Mouse (Mus musculus): ENCODE data around the gene Ahsg. TPM values are rescaled to one million over a fixed set of nuclear protein-coding genes. Genes with fewer than 3 reads are reported as not detected.

Ahsg gene
- polyA plus RNA-seq, 2 experiments: 1.4 TPM; not detected in 1

DNA sequence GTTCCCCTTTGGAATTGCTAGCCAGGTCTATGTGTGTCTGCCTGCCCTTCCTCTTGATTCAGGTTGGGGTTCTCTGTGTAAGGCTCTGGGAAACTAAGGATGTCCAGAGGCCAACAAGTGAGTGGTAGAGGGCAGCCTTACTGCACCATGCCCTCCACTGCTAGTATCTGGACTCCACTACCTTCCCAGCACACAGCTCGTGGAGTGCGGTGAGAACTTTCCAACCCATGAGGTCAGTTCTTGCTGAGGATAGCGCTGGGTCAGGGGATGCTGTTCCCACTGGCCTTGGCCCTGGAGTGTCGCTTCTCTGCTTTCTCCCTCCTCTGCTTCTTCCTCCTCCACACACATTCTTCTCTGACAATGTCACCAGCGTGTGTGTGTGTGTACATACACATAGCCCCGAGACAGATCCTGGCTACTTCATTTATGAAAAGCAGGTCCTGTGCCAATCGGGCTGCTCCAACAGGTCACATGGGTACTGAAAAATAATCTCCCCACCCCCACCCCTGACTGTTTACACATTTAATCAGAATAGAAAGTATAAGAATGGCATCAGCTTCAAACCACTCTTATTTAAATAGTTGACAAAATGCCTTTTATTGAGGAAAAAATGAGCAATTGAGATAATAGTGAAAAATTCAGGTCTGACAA, 11.0 kb upstream of the Ahsg start:
- 59% methylated on average over 7 of the region's 7 CpGs for WGBS
- Histone ChIP-seq H3K9ac (ENCODE audit: low read depth, low read length, severe bottlenecking) (no peak overlapping the region), H3K27ac (replicated peaks; ENCODE audit: low read depth, low read length) (no peak overlapping the region), H3K4me1 (ENCODE audit: control insufficient read depth, insufficient read depth, low read length) (peaks cover 9% of the 10 kb centered on the region), H3K4me2 (replicated peaks; ENCODE audit: low read depth, low read length, severe bottlenecking) (no peak overlapping the region), H3K4me3 (replicated peaks; ENCODE audit: low read length) (no peak overlapping the region), H3K27me3 (ENCODE audit: control insufficient read depth, insufficient read depth, low read length) (no peaks in the 10 kb centered on the region), H3K36me3 (ENCODE audit: control insufficient read depth, insufficient read depth, low read length) (no peaks in the 10 kb centered on the region), H3K9me3 (ENCODE audit: control insufficient read depth, low read length) (no peaks in the 10 kb centered on the region)
- TF ChIP-seq POLR2A (IDR thresholded peaks at IDR 0.05; ENCODE audit: borderline replicate concordance, extremely low read depth, insufficient read depth, insufficient read length): no peak
- DNase-seq (ENCODE audit: low spot score) (no peak), ATAC-seq (ENCODE audit: low FRiP score, low read depth) (no peak)

DNA sequence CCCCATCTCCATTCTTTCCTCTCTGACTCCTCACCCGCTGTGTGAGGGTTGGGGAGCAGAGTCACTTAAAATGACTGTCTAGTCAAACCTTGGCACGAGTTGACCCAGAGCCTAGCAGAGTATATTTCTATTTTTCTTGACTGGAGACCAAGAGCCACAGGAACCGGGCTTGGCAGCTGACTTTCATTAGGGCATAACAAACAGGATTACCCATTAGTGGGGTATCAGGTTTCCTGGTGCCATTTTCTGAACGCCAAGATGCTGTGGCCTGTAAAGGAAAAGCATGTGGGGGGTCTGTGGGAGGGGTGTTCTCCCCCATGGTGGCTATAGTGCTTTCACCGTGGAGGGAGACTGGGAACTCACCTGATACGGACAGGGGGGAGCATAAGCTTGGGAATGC, 10.2 kb upstream of the Ahsg start:
- H3K9ac ChIP-seq (ENCODE audit: low read depth, low read length, severe bottlenecking): no peak overlapping the region
- no peaks in the 10 kb centered on the region for H3K9me3 ChIP-seq (ENCODE audit: control insufficient read depth, low read length)
- H3K4me1 ChIP-seq (ENCODE audit: control insufficient read depth, insufficient read depth, low read length): peaks cover 9% of the 10 kb centered on the region
- no peak overlapping the region for H3K4me2 ChIP-seq (replicated peaks; ENCODE audit: low read depth, low read length, severe bottlenecking)
- H3K27me3 ChIP-seq (ENCODE audit: control insufficient read depth, insufficient read depth, low read length): no peaks in the 10 kb centered on the region
- TF ChIP-seq POLR2A (IDR thresholded peaks at IDR 0.05; ENCODE audit: borderline replicate concordance, extremely low read depth, insufficient read depth, insufficient read length): no peak
- peak; percentile 56 for ATAC-seq (ENCODE audit: low FRiP score, low read depth)
- no peak overlapping the region for H3K27ac ChIP-seq (replicated peaks; ENCODE audit: low read depth, low read length)
- DNase-seq (ENCODE audit: low spot score): peak; percentile 58
- 6% methylated on average over 6 of the region's 6 CpGs for WGBS
- no peak overlapping the region for H3K4me3 ChIP-seq (replicated peaks; ENCODE audit: low read length)
- H3K36me3 ChIP-seq (ENCODE audit: control insufficient read depth, insufficient read depth, low read length): no peaks in the 10 kb centered on the region

- no peak overlapping the region for H3K4me2 ChIP-seq (replicated peaks; ENCODE audit: low read depth, low read length, severe bottlenecking)
- H3K4me3 ChIP-seq (replicated peaks; ENCODE audit: low read length): no peak overlapping the region
- no peaks in the 10 kb centered on the region for H3K27me3 ChIP-seq (ENCODE audit: control insufficient read depth, insufficient read depth, low read length)
- no peak overlapping the region for H3K9ac ChIP-seq (ENCODE audit: low read depth, low read length, severe bottlenecking)
- DNase-seq (ENCODE audit: low spot score) (no peak), ATAC-seq (ENCODE audit: low FRiP score, low read depth) (no peak)
- peaks cover 9% of the 10 kb centered on the region for H3K4me1 ChIP-seq (ENCODE audit: control insufficient read depth, insufficient read depth, low read length)
- no peak for TF ChIP-seq POLR2A (IDR thresholded peaks at IDR 0.05; ENCODE audit: borderline replicate concordance, extremely low read depth, insufficient read depth, insufficient read length)
- H3K36me3 ChIP-seq (ENCODE audit: control insufficient read depth, insufficient read depth, low read length): no peaks in the 10 kb centered on the region
- 74% methylated on average over 4 of the region's 4 CpGs for WGBS
- no peak overlapping the region for H3K27ac ChIP-seq (replicated peaks; ENCODE audit: low read depth, low read length)
- H3K9me3 ChIP-seq (ENCODE audit: control insufficient read depth, low read length): no peaks in the 10 kb centered on the region
Observed at GRCm38 (mm10) chr16:22881487-22881886, 9.6 kb upstream of the Ahsg start.

DNA sequence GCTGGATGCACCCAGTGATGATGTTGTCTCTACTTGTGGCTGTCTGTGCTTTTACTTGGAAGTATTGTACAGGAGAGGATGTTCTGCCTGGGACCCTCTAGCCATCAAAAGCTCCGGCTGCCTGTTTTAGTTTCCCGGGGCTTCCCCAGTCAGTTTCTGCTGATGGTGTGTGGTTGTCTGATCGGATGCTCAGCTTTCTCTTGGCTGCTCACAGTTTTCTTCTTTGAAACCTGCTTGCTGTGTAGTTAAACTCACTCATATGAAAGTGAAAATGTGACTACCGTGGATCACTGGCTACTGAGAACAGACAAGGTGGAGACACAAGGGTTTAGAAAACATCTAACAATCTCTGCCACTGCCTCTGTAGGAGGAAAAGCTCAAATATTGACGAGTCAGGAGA, 7.6 kb upstream of the Ahsg start:
- ATAC-seq (ENCODE audit: low FRiP score, low read depth) (no peak), DNase-seq (ENCODE audit: low spot score) (no peak)
- no peak overlapping the region for H3K4me3 ChIP-seq (replicated peaks; ENCODE audit: low read length)
- TF ChIP-seq POLR2A (IDR thresholded peaks at IDR 0.05; ENCODE audit: borderline replicate concordance, extremely low read depth, insufficient read depth, insufficient read length): no peak
- H3K27ac ChIP-seq (replicated peaks; ENCODE audit: low read depth, low read length): no peak overlapping the region
- no peak overlapping the region for H3K4me2 ChIP-seq (replicated peaks; ENCODE audit: low read depth, low read length, severe bottlenecking)
- no peak overlapping the region for H3K9ac ChIP-seq (ENCODE audit: low read depth, low read length, severe bottlenecking)
- H3K9me3 ChIP-seq (ENCODE audit: control insufficient read depth, low read length): no peaks in the 10 kb centered on the region
- no peaks in the 10 kb centered on the region for H3K27me3 ChIP-seq (ENCODE audit: control insufficient read depth, insufficient read depth, low read length)
- peaks cover 9% of the 10 kb centered on the region for H3K4me1 ChIP-seq (ENCODE audit: control insufficient read depth, insufficient read depth, low read length)
- WGBS: 80% methylated on average over 5 of the region's 5 CpGs
- H3K36me3 ChIP-seq (ENCODE audit: control insufficient read depth, insufficient read depth, low read length): no peaks in the 10 kb centered on the region

DNA sequence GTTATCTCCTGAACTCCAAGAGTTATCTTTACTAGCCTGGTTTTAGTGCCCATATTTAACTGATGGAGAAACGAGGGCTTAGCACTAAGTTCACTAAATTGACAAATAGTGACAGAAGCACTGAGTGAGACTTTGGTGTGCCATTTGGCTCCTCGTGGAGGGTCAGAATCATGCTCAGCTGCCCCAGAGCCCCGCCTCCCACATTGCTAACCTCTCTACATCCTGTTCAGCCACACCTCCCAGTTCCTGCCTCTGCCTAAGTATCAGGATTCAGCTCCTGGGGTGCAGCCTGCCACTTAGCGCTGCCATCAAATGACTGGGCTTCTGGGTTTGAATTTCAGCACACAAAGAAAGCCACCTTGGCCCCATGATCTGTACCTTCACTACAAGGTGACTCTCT, 5.7 kb upstream of the Ahsg start:
- peaks cover 9% of the 10 kb centered on the region for H3K4me1 ChIP-seq (ENCODE audit: control insufficient read depth, insufficient read depth, low read length)
- ATAC-seq (ENCODE audit: low FRiP score, low read depth) (no peak), DNase-seq (ENCODE audit: low spot score) (no peak)
- 20% methylated on average over 4 of the region's 4 CpGs for WGBS
- no peaks in the 10 kb centered on the region for H3K36me3 ChIP-seq (ENCODE audit: control insufficient read depth, insufficient read depth, low read length)
- H3K4me3 ChIP-seq (replicated peaks; ENCODE audit: low read length): no peak overlapping the region
- TF ChIP-seq POLR2A (IDR thresholded peaks at IDR 0.05; ENCODE audit: borderline replicate concordance, extremely low read depth, insufficient read depth, insufficient read length): no peak
- H3K27me3 ChIP-seq (ENCODE audit: control insufficient read depth, insufficient read depth, low read length): no peaks in the 10 kb centered on the region
- no peaks in the 10 kb centered on the region for H3K9me3 ChIP-seq (ENCODE audit: control insufficient read depth, low read length)
- H3K9ac ChIP-seq (ENCODE audit: low read depth, low read length, severe bottlenecking): no peak overlapping the region
- H3K4me2 ChIP-seq (replicated peaks; ENCODE audit: low read depth, low read length, severe bottlenecking): no peak overlapping the region
- H3K27ac ChIP-seq (replicated peaks; ENCODE audit: low read depth, low read length): no peak overlapping the region
